Mouse (Mus musculus) forebrain, embryonic 13.5 days (tissue): Measurements from ENCODE around the gene Cdh26. TPM values are rescaled to one million over a fixed set of nuclear protein-coding genes. Genes with fewer than 3 reads are reported as not detected.
A peak's percentile ranks its signal among the peaks of the same experiment; 100 is the strongest.

Experiments
- ATAC-seq: fragments of 200-750 bp; cut with Nextera tagmentation; 2 replicates; pipeline ENCODE4 v1.8.0; 2017
- H3K27ac ChIP-seq: fragments of 300-500 bp; sonication (generic); 2 replicates; pipeline ENCODE4 v1.5.1; 2015; ENCODE audit warnings: inconsistent platforms, mild to moderate bottlenecking, moderate library complexity
- H3K27me3 ChIP-seq: fragments of 300-500 bp; sonication (generic); 2 replicates; pipeline ENCODE4 v1.6.1; 2015; ENCODE audit warnings: mild to moderate bottlenecking, inconsistent platforms
- H3K36me3 ChIP-seq: fragments of 300-500 bp; sonication (generic); 2 replicates; pipeline ENCODE4 v1.6.1; 2015; ENCODE audit warnings: mild to moderate bottlenecking, inconsistent platforms; ENCODE audit not compliant: poor library complexity, severe bottlenecking
- H3K4me1 ChIP-seq: fragments of 300-500 bp; sonication (generic); 2 replicates; pipeline ENCODE4 v1.6.1; 2015; ENCODE audit warnings: inconsistent platforms
- H3K4me2 ChIP-seq: fragments of 300-500 bp; sonication (generic); 2 replicates; pipeline ENCODE4 v1.6.1; 2015; ENCODE audit warnings: inconsistent platforms, mild to moderate bottlenecking, moderate library complexity
- H3K4me3 ChIP-seq: fragments of 300-500 bp; sonication (generic); 2 replicates; pipeline ENCODE4 v1.5.1; 2015; ENCODE audit warnings: mild to moderate bottlenecking, inconsistent platforms
- H3K9ac ChIP-seq: fragments of 300-500 bp; sonication (generic); 2 replicates; pipeline ENCODE4 v1.6.1; 2015; ENCODE audit warnings: mild to moderate bottlenecking, inconsistent platforms
- H3K9me3 ChIP-seq: fragments of 300-500 bp; sonication (generic); replicated peaks from 2 replicates; pipeline ENCODE4 v1.6.1; 2016; ENCODE audit warnings: inconsistent platforms
- WGBS: fragments of 180-500 bp; shearing (Covaris S2); methylation state at CpG from one replicate; pipeline ENCODE4 v1.1.7; 2015; 5-methylcytosine and 5-hydroxymethylcytosine counted together
- polyA plus RNA-seq: library from polyadenylated mRNA; unstranded; fragments of >200 nt; fragmentation: Nextera tagmentation; extraction: Ambion mirVana; gene quantifications from 2 replicates; pipeline ENCODE4 v1.2.1, GENCODE M21; 2015

Cdh26 gene
- polyA plus RNA-seq, 1 experiment from 2014 or later: not detected

DNA sequence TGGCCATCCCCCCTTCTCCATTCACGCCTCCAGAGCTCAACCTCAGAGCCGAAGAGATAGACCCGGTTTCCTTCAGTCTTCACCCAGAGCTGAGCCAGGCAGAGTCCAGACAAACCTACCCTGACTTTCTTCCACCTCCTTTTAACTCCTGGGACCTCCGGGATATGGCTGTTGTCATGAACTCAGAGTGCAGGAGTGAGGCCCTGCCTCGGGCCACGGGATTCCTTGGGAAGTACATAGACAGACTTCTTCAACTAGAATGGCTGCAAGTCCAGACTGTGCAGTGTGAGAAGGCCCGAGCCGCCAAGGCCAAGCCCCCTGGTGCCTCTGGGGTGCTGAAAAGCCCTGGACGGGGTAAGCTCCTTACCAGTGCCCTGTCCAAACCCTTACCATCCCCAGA, 9.8 kb upstream of the Cdh26 start:
- no peak overlapping the region for H3K4me3 ChIP-seq
- H3K9ac ChIP-seq: no peak overlapping the region
- 87% methylated on average over 9 of the region's 9 CpGs for WGBS
- H3K9me3 ChIP-seq: no peaks in the 10 kb centered on the region
- H3K4me1 ChIP-seq: no peaks in the 10 kb centered on the region
- no peaks in the 10 kb centered on the region for H3K27me3 ChIP-seq
- H3K36me3 ChIP-seq: no peaks in the 10 kb centered on the region
- no peak overlapping the region for H3K27ac ChIP-seq
- H3K4me2 ChIP-seq: no peak overlapping the region
- ATAC-seq: no peak

DNA sequence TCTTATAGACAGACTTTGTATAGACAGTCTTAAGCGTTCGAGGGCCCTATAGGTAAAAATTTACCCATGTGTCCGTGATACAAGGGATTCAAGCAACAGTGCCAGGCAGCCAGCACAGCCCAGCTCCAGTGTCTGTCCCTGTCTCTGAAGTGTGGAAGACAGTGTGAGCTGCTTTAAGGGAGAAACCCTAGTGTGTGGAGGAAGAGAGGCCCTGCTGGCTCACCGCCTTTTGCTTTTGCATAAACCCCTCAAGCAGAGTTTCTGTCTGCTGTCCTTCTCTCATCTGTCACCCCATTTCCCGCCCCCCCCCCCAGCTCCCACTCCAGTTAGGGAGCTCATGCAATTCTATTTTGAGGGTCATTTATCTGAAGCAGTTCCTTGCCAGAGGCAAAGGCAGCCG, 8.7 kb upstream of the Cdh26 start:
- Histone ChIP-seq H3K9ac (no peak overlapping the region), H3K27me3 (no peaks in the 10 kb centered on the region), H3K36me3 (no peaks in the 10 kb centered on the region), H3K4me3 (no peak overlapping the region), H3K9me3 (no peaks in the 10 kb centered on the region), H3K27ac (no peak overlapping the region), H3K4me1 (no peaks in the 10 kb centered on the region), H3K4me2 (no peak overlapping the region)
- WGBS: 60% methylated on average over 6 of the region's 6 CpGs
- ATAC-seq: no peak

DNA sequence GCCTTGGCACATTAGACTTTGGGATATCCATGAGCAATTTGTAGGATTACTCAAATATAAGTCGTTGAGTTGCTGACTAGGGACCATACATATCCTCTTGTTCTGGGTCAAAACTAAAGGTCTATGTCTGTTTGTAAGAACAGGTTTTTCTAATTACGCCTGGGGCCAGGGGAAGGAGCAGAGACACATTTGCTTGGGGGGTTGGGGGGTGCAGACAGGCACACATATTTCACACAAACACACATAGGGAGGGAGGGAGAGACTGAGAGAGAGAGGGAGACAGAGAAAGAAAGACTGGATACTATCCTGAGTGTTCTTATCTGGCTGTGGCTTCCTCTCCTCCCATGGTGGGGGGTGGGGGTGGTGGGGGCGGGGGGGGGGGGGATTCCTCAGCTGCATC, 8.1 kb upstream of the Cdh26 start:
- 49% methylated on average over 3 of the region's 3 CpGs for WGBS
- Histone ChIP-seq H3K27ac (no peak overlapping the region), H3K4me1 (no peaks in the 10 kb centered on the region), H3K4me3 (no peak overlapping the region), H3K9me3 (no peaks in the 10 kb centered on the region), H3K36me3 (no peaks in the 10 kb centered on the region), H3K4me2 (no peak overlapping the region), H3K9ac (no peak overlapping the region), H3K27me3 (no peaks in the 10 kb centered on the region)
- ATAC-seq: no peak

DNA sequence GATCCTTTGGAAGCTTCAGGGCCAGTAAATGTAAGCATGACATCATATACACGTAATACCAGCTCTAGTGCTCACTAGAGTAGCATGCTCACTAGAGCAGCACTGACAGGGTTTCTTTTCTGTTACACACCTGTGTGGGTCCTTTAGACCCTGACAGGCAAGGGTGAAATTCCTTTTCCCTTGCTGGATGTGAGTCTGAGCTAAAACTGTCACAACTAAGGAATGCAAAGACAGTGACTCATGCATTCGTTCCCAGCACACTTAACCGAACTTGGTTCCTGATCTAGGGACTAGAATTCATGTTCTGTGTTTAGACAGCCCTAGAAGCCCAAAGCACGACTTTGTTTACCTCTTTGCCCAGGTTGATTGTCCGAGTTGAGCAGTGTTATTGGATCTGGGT, 7.1 kb upstream of the Cdh26 start:
- no peaks in the 10 kb centered on the region for H3K9me3 ChIP-seq
- no peak overlapping the region for H3K27ac ChIP-seq
- no peaks in the 10 kb centered on the region for H3K27me3 ChIP-seq
- no peak overlapping the region for H3K9ac ChIP-seq
- H3K4me3 ChIP-seq: no peak overlapping the region
- no peak overlapping the region for H3K4me2 ChIP-seq
- no peaks in the 10 kb centered on the region for H3K4me1 ChIP-seq
- H3K36me3 ChIP-seq: no peaks in the 10 kb centered on the region
- ATAC-seq: no peak
- WGBS: 84% methylated on average over 5 of the region's 5 CpGs

DNA sequence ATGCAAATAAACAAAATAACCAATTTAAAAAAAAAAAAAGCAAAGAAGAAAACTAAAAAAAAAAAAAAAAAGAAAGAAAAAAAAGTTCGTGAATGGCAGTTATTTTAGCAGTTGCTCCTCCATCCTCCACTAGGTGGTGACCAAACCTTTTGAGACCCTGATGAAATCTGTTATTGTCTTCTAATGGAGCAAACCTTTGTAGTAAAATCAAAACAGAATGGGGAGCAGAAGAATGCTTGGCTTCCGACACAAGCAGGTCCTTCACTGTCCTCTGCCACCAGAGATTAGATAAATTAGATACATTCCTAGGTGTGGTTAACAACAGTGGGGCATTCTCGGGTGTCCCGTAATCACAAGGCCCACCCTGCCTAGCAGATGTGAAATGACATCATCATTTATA, 4.1 kb upstream of the Cdh26 start:
- no peak overlapping the region for H3K4me3 ChIP-seq
- no peaks in the 10 kb centered on the region for H3K9me3 ChIP-seq
- no peaks in the 10 kb centered on the region for H3K36me3 ChIP-seq
- ATAC-seq: no peak
- no peaks in the 10 kb centered on the region for H3K4me1 ChIP-seq
- 46% methylated on average over 4 of the region's 4 CpGs for WGBS
- no peak overlapping the region for H3K4me2 ChIP-seq
- no peak overlapping the region for H3K9ac ChIP-seq
- H3K27ac ChIP-seq: no peak overlapping the region
- no peaks in the 10 kb centered on the region for H3K27me3 ChIP-seq

DNA sequence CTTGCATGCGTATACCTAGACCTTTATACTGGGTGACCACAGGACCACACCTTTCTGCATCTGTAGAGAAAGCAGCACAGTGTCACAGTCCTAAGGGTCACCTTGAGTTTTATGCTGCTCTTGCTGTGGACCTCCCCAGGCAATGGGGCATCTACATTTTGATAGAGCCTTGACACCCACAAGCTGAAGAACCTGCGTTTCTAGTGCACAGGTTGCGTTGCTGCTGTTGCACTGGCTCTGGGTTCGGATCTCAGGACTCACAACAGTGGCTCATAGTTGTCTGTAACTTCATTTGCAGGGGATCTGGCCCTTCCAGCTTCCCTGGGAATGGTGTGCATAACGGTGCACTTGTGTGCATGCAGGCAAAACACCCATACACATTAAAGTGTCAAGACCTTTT, 3.1 kb upstream of the Cdh26 start:
- no peak overlapping the region for H3K27ac ChIP-seq
- ATAC-seq: no peak
- WGBS: 92% methylated on average over 5 of the region's 5 CpGs

DNA sequence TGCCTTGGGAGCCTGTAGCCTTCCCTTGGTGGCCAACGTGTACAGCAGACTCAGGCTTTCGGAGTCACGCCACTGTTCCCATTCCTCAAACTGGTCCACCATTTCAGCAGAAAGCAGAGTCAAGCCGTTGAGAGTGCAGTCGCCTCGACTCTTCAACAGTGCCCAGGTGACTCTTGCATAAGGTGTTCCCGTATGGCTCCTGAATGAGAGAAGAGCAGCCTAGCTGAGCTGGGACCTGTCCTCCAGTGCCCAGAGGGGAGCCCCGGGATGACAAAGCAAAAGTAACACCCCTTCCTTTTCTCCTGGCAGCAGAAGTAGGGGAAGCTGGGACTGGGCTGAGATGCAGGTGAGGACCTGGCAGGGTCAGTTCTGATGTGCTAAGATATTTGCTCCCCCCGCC, 2.1 kb upstream of the Cdh26 start:
- Histone ChIP-seq H3K27ac (no peak overlapping the region), H3K9me3 (no peaks in the 10 kb centered on the region), H3K36me3 (no peaks in the 10 kb centered on the region), H3K27me3 (no peaks in the 10 kb centered on the region), H3K4me2 (no peak overlapping the region), H3K4me3 (no peak overlapping the region), H3K4me1 (0 out of 2 replicates have a peak, but pooled peaks cover 2% of the 10 kb centered on the region), H3K9ac (no peak overlapping the region)
- no peak for ATAC-seq
- 81% methylated on average over 9 of the region's 9 CpGs for WGBS

More for the DNA sequence above, 3.1 kb upstream of the Cdh26 start:
- no peaks in the 10 kb centered on the region for H3K36me3 ChIP-seq
- H3K4me2 ChIP-seq: no peak overlapping the region
- H3K4me3 ChIP-seq: no peak overlapping the region
- 0 out of 2 replicates have a peak, but pooled peaks cover 2% of the 10 kb centered on the region for H3K4me1 ChIP-seq
- no peak overlapping the region for H3K9ac ChIP-seq
- H3K27me3 ChIP-seq: no peaks in the 10 kb centered on the region
- no peaks in the 10 kb centered on the region for H3K9me3 ChIP-seq

DNA sequence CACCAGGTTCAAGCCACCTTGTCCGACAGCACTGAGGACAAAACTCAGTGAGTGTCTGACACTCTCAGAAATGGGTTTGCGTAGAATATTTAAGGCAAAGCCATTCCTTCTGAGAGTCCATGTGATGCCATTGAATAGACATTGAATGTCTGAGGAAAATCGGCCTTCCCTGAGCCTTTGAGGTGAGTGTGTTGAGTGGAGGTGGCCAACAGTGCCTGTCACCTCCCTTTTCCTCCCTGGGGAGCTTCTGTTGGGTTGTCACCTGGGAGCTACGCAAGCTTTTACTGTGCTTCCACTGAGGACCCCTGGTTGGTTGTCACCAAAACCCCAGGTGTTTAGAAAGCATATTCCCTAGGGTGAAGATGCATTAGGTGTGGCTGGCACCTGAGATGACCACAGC, 1.7 kb upstream of the Cdh26 start:
- no peak overlapping the region for H3K4me2 ChIP-seq
- ATAC-seq: no peak
- no peak overlapping the region for H3K27ac ChIP-seq
- no peaks in the 10 kb centered on the region for H3K9me3 ChIP-seq
- 90% methylated on average over 4 of the region's 4 CpGs for WGBS
- no peak overlapping the region for H3K9ac ChIP-seq
- no peaks in the 10 kb centered on the region for H3K27me3 ChIP-seq
- H3K36me3 ChIP-seq: no peaks in the 10 kb centered on the region
- no peak overlapping the region for H3K4me3 ChIP-seq
- 0 out of 2 replicates have a peak, but pooled peaks cover 2% of the 10 kb centered on the region for H3K4me1 ChIP-seq

DNA sequence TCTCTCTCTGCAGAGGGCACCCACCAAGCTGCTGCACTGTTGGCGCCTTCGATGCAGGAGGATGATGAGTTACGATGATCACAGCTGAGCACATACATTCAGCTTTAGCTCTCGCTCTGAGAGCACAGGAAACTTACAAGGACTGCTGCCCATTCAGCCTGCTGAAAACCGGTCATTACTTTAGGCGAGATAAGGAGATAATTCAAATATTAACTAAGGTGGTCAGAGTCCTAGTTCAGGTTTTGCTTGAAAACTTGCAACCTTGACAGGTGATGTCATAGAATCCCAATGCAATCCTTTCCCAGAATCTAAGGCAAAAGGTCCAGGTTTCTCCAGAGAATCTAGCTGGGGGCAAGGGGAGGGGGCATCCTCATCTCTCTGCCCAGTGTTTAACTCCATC, 905 bp upstream of the Cdh26 start:
- Histone ChIP-seq H3K4me2 (no peak overlapping the region), H3K27ac (no peak overlapping the region), H3K4me3 (no peak overlapping the region), H3K9me3 (no peaks in the 10 kb centered on the region), H3K27me3 (no peaks in the 10 kb centered on the region), H3K9ac (no peak overlapping the region), H3K36me3 (no peaks in the 10 kb centered on the region), H3K4me1 (0 out of 2 replicates have a peak, but pooled peaks cover 2% of the 10 kb centered on the region)
- WGBS: 84% methylated on average over 6 of the region's 6 CpGs
- ATAC-seq: no peak

DNA sequence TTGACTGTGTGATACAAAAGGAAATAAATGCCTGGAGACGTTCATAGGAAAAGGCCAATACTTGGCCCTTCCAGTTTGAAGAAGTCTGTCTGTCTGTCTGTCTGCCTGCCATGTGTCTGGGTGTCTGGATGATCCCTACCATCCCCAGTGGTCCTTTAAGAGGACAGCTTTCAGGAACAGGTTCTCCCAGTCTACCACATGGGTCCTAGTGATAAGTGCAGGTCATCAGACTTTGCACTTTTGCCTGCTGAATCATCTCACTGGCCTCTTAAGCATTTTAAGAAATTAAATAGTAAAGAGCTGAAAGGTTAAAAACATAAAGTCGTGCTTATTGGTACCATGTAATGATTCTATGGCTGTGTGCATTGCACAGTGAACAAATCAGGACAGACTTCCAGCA, 3.2 kb downstream of the Cdh26 start:
- Histone ChIP-seq H3K4me3 (no peak overlapping the region), H3K9me3 (no peaks in the 10 kb centered on the region), H3K27me3 (no peaks in the 10 kb centered on the region), H3K36me3 (no peaks in the 10 kb centered on the region), H3K4me1 (0 out of 2 replicates have a peak, but pooled peaks cover 2% of the 10 kb centered on the region), H3K4me2 (no peak overlapping the region), H3K9ac (no peak overlapping the region), H3K27ac (no peak overlapping the region)
- ATAC-seq: no peak
- 86% methylated on average over 2 of the region's 2 CpGs for WGBS

DNA sequence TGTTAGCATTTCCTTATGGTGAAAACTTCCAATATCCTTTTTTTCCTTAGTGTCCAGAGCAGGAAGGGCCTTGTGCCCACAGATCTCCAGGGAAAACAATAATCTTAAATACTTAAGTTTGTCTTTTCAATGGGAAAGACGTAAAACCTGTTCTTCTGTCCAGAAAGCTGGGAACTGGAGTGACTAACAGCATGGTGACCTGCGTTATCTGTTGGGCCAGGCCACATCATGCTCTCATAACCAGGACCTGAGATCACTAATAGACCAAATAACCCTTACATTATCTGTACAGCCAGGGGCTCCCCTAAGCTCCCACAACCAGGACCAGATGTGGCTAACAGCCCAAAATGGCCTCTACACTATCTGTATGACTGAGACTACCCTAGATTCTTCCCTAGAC, 3.6 kb downstream of the Cdh26 start:
- WGBS: 94% methylated on average over 2 of the region's 2 CpGs

DNA sequence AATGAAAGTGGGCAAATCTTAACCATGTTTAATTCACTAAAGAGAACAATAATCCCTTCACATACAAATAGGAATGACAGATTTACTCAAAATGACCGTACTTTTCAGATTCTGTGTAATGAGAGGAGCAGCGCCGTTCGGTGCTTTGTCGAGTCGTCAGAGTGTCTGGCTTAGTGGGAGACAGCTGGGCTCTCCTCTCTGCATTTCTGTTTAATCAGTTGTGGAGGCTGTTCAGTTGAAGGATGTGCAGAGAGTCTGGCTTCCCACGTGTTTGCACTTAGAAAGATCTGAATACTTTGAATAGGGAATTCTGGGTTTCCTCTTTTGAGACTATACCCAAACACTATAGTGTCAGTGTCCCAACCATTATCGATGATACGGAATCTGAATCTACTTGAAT, 7.0 kb downstream of the Cdh26 start:
- no peaks in the 10 kb centered on the region for H3K9me3 ChIP-seq
- no peaks in the 10 kb centered on the region for H3K36me3 ChIP-seq
- H3K27ac ChIP-seq: no peak overlapping the region
- H3K4me2 ChIP-seq: no peak overlapping the region
- no peaks in the 10 kb centered on the region for H3K4me1 ChIP-seq
- WGBS: 64% methylated on average over 9 of the region's 9 CpGs
- no peak overlapping the region for H3K4me3 ChIP-seq
- no peaks in the 10 kb centered on the region for H3K27me3 ChIP-seq
- 0 out of 2 replicates have a peak, but pooled peaks have one; percentile 57 for ATAC-seq
- no peak overlapping the region for H3K9ac ChIP-seq

More for the DNA sequence above, 3.6 kb downstream of the Cdh26 start:
- H3K9me3 ChIP-seq: no peaks in the 10 kb centered on the region
- H3K27ac ChIP-seq: no peak overlapping the region
- H3K9ac ChIP-seq: no peak overlapping the region
- ATAC-seq: no peak
- H3K36me3 ChIP-seq: no peaks in the 10 kb centered on the region
- H3K27me3 ChIP-seq: no peaks in the 10 kb centered on the region
- H3K4me1 ChIP-seq: 0 out of 2 replicates have a peak, but pooled peaks cover 2% of the 10 kb centered on the region
- H3K4me2 ChIP-seq: no peak overlapping the region
- H3K4me3 ChIP-seq: no peak overlapping the region

DNA sequence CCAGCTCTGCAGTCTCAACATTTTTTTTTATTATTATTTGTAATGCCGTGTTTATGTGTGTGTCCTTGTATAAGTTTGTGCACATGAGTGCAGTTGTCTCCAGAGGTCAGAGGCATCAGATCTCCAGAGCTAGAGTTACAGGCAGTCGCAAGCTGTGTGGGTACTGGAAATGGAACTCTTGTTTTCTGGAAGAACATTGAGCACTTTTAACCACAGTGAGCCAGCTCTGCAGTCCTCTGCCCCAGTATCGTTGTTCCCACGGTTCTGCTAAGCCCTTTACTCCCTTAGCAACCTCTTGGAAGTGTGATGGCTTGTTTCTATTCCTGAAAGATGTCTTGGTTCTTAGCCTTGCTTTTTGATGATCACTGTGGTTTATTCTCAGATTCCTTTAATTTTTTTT, 19.1 kb downstream of the Cdh26 start:
- 94% methylated on average over 4 of the region's 4 CpGs for WGBS
- no peak overlapping the region for H3K27ac ChIP-seq
- H3K9ac ChIP-seq: no peak overlapping the region
- no peak for ATAC-seq
- H3K4me2 ChIP-seq: no peak overlapping the region
- no peak overlapping the region for H3K4me3 ChIP-seq
- no peaks in the 10 kb centered on the region for H3K36me3 ChIP-seq
- no peaks in the 10 kb centered on the region for H3K4me1 ChIP-seq
- H3K27me3 ChIP-seq: no peaks in the 10 kb centered on the region
- H3K9me3 ChIP-seq: no peaks in the 10 kb centered on the region
